In genomic region chr8:120890068-120890467, GRCm38 (mm10) we compare ENCODE assay signal across 12 mouse cellular contexts.
DNase-seq lines count a peak whose midpoint lies in the region; ATAC-seq lines count a peak whose summit lies in the region.
"Had no signal": no experiment of that assay in that cellular context is flagged by ENCODE, and none has a peak within 500 bp of the region (broad histone marks: within the 10 kb centered on the region; RNA-seq: fewer than 3 reads in every experiment).

No protein-coding gene starts in this region.

- intact Hi-C loops in heart, postnatal 25 days (cut with DNase I) = no loop called here

- WGBS in heart, embryonic 15.5 days = 8% methylated on average over 11 of the region's 11 CpGs
- 2% methylated on average over 11 of the region's 11 CpGs for WGBS in midbrain, embryonic 11.5 days
- WGBS in midbrain, embryonic 16.5 days = 3% methylated on average over 11 of the region's 11 CpGs
- WGBS in embryonic facial prominence, embryonic 10.5 days = 1% methylated on average over 11 of the region's 11 CpGs
- WGBS in limb, embryonic 11.5 days = 2% methylated on average over 11 of the region's 11 CpGs

- H3K36me3 ChIP-seq in heart, embryonic 15.5 days = no peaks in the 10 kb centered on the region
- H3K36me3 ChIP-seq in midbrain, embryonic 11.5 days (ENCODE audit: control insufficient read depth, insufficient read depth, low read length) = no peaks in the 10 kb centered on the region; the same call in 1 of the 2 replicates
- H3K36me3 ChIP-seq in midbrain, embryonic 16.5 days (ENCODE audit: control insufficient read depth, insufficient read depth, low read length) = no peaks in the 10 kb centered on the region
- H3K36me3 ChIP-seq in embryonic facial prominence, embryonic 10.5 days (replicated peaks) = no peaks in the 10 kb centered on the region
- no peaks in the 10 kb centered on the region for H3K36me3 ChIP-seq in limb, embryonic 11.5 days (ENCODE audit: control insufficient read depth, insufficient read depth, low read length)
- H3K36me3 ChIP-seq: hindbrain, embryonic 12.5 days; neural tube, embryonic 13.5 days had no signal

- DNase-seq in heart, postnatal 25 days (ENCODE audit: low spot score) = no peak
- peak; percentile 87 for DNase-seq in midbrain, embryonic 11.5 days (ENCODE audit: low spot score, missing footprints)
- peak; percentile 62 for DNase-seq in embryonic facial prominence, embryonic 10.5 days (ENCODE audit: low spot score)
- DNase-seq in limb, embryonic 11.5 days (ENCODE audit: low spot score) = peak; percentile 55
- DNase-seq in right cerebral cortex, adult 2 months (ENCODE audit: low spot score in 2 of 2) = no peak
- DNase-seq: layer of hippocampus, adult 9-11 months; lung, postnatal 4 days; thymus, adult 18-20 months had no signal

- H3K9ac ChIP-seq in heart, embryonic 15.5 days = no peak overlapping the region
- H3K9ac ChIP-seq in midbrain, embryonic 11.5 days (ENCODE audit: low read length) = no peak overlapping the region
- H3K9ac ChIP-seq in midbrain, embryonic 16.5 days (ENCODE audit: low read depth, low read length) = no peak overlapping the region
- H3K9ac ChIP-seq in limb, embryonic 11.5 days (ENCODE audit: low read length) = no peak overlapping the region
- H3K9ac ChIP-seq: hindbrain, embryonic 12.5 days; neural tube, embryonic 13.5 days had no signal

- H3K9me3 ChIP-seq in heart, embryonic 15.5 days (replicated peaks) = no peaks in the 10 kb centered on the region
- no peaks in the 10 kb centered on the region for H3K9me3 ChIP-seq in midbrain, embryonic 11.5 days (ENCODE audit: control insufficient read depth, low read length)
- H3K9me3 ChIP-seq in midbrain, embryonic 16.5 days (replicated peaks; ENCODE audit: control insufficient read depth, low read length, poor library complexity, severe bottlenecking) = no peaks in the 10 kb centered on the region
- H3K9me3 ChIP-seq in embryonic facial prominence, embryonic 10.5 days = no peaks in the 10 kb centered on the region
- H3K9me3 ChIP-seq in limb, embryonic 11.5 days (ENCODE audit: control insufficient read depth, low read length) = no peaks in the 10 kb centered on the region
- H3K9me3 ChIP-seq: hindbrain, embryonic 12.5 days; neural tube, embryonic 13.5 days had no signal

- H3K27me3 ChIP-seq in heart, embryonic 15.5 days = peaks cover 98% of the 10 kb centered on the region
- H3K27me3 ChIP-seq in midbrain, embryonic 11.5 days (ENCODE audit: control insufficient read depth, insufficient read depth, low read length) = peaks cover 89% of the 10 kb centered on the region
- peaks cover 81% of the 10 kb centered on the region for H3K27me3 ChIP-seq in midbrain, embryonic 16.5 days (ENCODE audit: control insufficient read depth, insufficient read depth, low read depth, low read length)
- peaks cover 100% of the 10 kb centered on the region for H3K27me3 ChIP-seq in embryonic facial prominence, embryonic 10.5 days (replicated peaks; ENCODE audit: low read depth, poor library complexity, severe bottlenecking)
- peaks cover 93% of the 10 kb centered on the region for H3K27me3 ChIP-seq in limb, embryonic 11.5 days (ENCODE audit: control insufficient read depth, insufficient read depth, low read length)

- H3K4me1 ChIP-seq in heart, embryonic 15.5 days (replicated peaks) = peaks cover 5% of the 10 kb centered on the region
- H3K4me1 ChIP-seq in midbrain, embryonic 11.5 days (ENCODE audit: control insufficient read depth, insufficient read depth, low read length) = peaks cover 10% of the 10 kb centered on the region
- no peaks in the 10 kb centered on the region for H3K4me1 ChIP-seq in midbrain, embryonic 16.5 days (ENCODE audit: control insufficient read depth, insufficient read depth, low read length)
- peaks cover 46% of the 10 kb centered on the region for H3K4me1 ChIP-seq in embryonic facial prominence, embryonic 10.5 days
- H3K4me1 ChIP-seq in limb, embryonic 11.5 days (ENCODE audit: control insufficient read depth, insufficient read depth, low read length) = peaks cover 3% of the 10 kb centered on the region; the same call in 1 of the 2 replicates

- H3K4me3 ChIP-seq in heart, embryonic 15.5 days = no peak overlapping the region
- H3K4me3 ChIP-seq in midbrain, embryonic 11.5 days (ENCODE audit: low read depth, low read length) = no peak overlapping the region
- H3K4me3 ChIP-seq in midbrain, embryonic 16.5 days (ENCODE audit: low read depth, low read length) = no peak overlapping the region
- peak overlapping the region; percentile 25 for H3K4me3 ChIP-seq in embryonic facial prominence, embryonic 10.5 days
- no peak overlapping the region for H3K4me3 ChIP-seq in limb, embryonic 11.5 days (ENCODE audit: low read depth, low read length)
- H3K4me3 ChIP-seq: hindbrain, embryonic 12.5 days; neural tube, embryonic 13.5 days had no signal

- ATAC-seq in heart, embryonic 15.5 days (replicated peaks; ENCODE audit: insufficient number of reproducible peaks, insufficient read depth, low FRiP score, low read depth) = no peak
- ATAC-seq in midbrain, embryonic 11.5 days (ENCODE audit: low FRiP score) = no peak
- ATAC-seq in midbrain, embryonic 16.5 days = no peak
- no peak for ATAC-seq in limb, embryonic 11.5 days (ENCODE audit: insufficient number of reproducible peaks, low FRiP score, low TSS enrichment, low read depth)

- H3K27ac ChIP-seq in heart, embryonic 15.5 days = no peak overlapping the region
- no peak overlapping the region for H3K27ac ChIP-seq in midbrain, embryonic 11.5 days (ENCODE audit: low read depth, low read length)
- H3K27ac ChIP-seq in midbrain, embryonic 16.5 days (ENCODE audit: low read length) = no peak overlapping the region
- H3K27ac ChIP-seq in embryonic facial prominence, embryonic 10.5 days (replicated peaks) = 0 out of 2 replicates have a peak overlapping the region, but pooled peaks have one; percentile 30
- H3K27ac ChIP-seq in limb, embryonic 11.5 days (replicated peaks; ENCODE audit: low read depth, low read length) = no peak overlapping the region
- H3K27ac ChIP-seq: hindbrain, embryonic 12.5 days; neural tube, embryonic 13.5 days had no signal

- peak overlapping the region; percentile 13; the same call in 1 of the 2 replicates for H3K4me2 ChIP-seq in heart, embryonic 15.5 days
- H3K4me2 ChIP-seq in midbrain, embryonic 11.5 days = peak overlapping the region; percentile 20; the same call in 1 of the 2 replicates
- H3K4me2 ChIP-seq in midbrain, embryonic 16.5 days (ENCODE audit: low read length) = no peak overlapping the region
- H3K4me2 ChIP-seq in limb, embryonic 11.5 days (ENCODE audit: low read depth, severe bottlenecking) = no peak overlapping the region
- H3K4me2 ChIP-seq: hindbrain, embryonic 12.5 days; neural tube, embryonic 13.5 days had no signal

Comparison
In these comparisons a context has a peak if more than half of its experiments do, and no peak if none do; other contexts are left out.
1. H3K4me2 ChIP-seq: peak in heart, embryonic 15.5 days (single experiment) and midbrain, embryonic 11.5 days (single experiment); none in midbrain, embryonic 16.5 days (single experiment) and limb, embryonic 11.5 days (single experiment).
2. DNase-seq: peak in midbrain, embryonic 11.5 days (single experiment), embryonic facial prominence, embryonic 10.5 days (single experiment) and limb, embryonic 11.5 days (single experiment); none in heart, postnatal 25 days (single experiment) and right cerebral cortex, adult 2 months (0 of 2).